Mouse (Mus musculus) 416B (cell line): ENCODE data around the gene Myo6.

Experiments
- DNase-seq: peaks from one replicate; pipeline ENCODE4 v3.0.0; 2011; ENCODE audit warnings: low read depth

Myo6 gene

DNA sequence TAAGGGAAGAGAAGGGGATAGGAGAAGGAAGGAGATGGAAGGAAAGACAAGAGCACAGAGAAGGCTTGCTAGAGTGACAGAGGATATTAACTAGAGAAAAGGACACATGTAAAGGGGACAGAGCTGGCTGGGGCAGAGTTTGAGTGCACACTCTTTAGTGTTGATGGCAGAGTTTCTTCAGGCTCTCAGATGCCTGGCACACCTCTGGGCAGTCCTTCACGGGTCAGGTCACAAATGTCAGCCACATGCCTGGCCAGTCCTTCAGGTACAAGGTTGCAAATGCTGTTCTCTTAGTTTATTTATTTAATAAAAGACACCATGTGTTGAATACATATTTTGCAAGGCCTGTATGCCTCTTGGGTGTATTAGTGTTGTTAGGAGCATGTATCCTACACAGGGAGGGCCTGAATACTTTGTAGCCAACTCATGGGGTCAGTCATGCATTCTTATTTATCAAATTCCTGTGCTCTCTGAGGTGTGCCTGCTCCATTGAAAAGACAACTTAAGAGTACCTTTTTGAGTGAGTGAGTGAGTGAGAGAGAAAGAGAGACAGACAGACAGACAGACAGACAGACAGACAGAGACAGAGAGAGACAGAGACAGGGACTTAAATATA is 72.5 kb downstream of the Myo6 start:
- no peak for DNase-seq

DNA sequence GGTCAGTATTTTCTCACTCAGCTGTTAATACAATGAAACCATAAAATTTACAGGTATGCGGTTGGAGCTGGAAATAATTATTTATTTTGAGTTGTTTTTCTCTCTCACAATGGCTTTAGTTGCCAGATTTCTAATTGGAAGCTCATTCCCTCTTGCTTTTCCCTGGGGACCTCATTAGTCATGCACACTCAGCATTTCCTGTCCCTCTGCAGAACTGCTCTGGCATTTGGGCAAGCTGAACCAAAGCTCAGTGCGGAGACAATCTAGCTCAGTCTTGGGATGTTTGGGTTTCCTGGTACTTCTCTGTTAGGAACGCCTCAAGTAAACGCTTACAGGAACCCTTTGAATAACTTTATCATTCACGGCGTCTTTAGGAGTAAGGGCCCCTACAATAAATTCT is 76.9 kb downstream of the Myo6 start:
- DNase-seq, result no peak

DNA sequence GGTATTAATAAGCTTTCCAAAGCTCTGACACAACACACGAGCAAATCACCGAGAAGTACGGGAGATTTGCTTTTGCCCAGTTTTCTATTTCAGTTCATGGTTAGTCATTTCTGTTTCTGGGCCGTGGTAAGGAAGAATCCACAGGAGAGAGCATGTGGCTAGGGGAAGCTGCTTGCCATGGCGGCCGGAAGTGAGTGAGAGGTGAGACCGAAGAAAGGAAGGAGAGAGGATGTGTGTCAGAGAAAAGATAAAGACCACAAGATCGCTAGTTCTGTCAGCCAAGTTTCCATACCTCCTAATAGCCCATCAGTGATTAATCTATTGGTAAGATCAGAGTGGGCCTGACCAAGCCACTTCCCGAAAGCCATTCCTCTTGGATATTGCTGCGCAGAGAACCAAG is 87.3 kb downstream of the Myo6 start:
- peak; percentile 97 for DNase-seq

DNA sequence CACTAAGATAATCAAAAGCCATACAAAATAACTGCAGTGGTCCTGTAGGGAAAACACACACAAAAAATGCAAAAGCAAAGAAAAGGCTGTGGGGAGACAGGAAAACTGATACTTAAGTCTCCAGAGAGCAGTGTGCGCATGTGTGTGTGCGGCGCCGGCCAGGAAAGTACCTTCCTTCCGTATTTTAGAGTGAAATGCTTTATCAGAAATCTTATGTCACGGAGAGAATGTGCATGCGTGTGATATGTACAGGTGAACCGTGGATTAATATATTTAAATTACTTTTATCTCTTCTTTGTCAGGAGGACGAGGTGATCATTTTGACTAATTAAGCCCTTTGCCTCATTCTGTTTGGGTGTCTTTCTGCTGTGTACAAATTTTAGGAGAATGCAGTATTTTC is 88.4 kb downstream of the Myo6 start:
- DNase-seq, result peak; percentile 77

DNA sequence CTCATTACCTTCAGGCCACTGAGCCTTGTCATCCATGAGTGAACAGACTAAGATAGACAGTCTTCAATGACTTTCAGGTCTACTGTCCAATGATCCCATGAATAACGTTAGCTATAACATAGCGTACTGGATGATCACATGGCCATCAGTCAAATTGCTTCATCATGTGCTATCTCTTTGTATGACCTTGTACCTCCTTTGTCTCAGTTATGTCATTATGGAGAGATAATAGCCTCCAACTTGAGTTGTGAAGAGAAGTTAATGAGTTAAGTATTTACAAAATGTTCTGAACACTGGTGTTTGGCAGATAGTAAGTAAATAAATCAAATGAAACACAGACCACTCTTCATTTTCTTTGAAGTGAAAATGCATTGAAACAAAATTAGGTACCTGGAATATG is 91.7 kb downstream of the Myo6 start:
- DNase-seq, result no peak

DNA sequence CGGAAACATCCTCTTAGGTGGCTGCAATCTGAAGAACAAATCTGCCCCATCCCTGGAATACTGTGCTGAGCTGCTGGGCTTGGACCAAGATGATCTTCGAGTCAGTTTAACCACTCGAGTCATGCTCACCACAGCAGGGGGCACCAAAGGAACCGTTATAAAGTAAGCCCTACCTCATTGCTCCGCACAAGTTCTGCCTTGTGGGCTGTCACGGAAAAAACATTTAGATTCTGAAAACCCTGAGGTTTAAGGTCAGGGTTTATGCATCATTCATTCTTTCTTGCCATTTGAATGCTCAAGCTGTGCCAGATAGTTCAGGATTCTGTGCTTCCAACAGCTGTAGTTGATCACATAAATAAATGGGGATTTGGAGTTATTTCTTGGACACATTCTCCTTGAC is 93.6 kb downstream of the Myo6 start:
- DNase-seq, result peak; percentile 83

DNA sequence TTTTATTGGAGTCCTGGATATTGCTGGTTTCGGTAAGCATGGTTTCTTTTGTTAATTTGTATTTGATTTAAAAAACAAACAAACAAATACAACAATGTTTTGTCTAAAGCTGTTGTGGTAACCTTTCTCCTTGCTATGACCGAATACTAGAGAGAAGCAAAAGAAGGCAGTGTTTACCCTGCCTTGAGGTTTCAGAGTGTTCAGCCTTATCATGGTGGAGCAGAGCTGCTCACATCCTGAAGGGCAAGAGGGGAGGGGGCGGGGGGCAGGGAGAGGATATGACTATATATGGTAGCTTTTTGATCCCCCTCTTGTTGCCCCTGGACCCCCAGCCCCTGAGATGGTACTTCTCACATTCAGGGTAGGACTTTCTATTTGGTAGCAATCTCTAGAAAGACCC is 96.1 kb downstream of the Myo6 start:
- DNase-seq, result peak; percentile 82

DNA sequence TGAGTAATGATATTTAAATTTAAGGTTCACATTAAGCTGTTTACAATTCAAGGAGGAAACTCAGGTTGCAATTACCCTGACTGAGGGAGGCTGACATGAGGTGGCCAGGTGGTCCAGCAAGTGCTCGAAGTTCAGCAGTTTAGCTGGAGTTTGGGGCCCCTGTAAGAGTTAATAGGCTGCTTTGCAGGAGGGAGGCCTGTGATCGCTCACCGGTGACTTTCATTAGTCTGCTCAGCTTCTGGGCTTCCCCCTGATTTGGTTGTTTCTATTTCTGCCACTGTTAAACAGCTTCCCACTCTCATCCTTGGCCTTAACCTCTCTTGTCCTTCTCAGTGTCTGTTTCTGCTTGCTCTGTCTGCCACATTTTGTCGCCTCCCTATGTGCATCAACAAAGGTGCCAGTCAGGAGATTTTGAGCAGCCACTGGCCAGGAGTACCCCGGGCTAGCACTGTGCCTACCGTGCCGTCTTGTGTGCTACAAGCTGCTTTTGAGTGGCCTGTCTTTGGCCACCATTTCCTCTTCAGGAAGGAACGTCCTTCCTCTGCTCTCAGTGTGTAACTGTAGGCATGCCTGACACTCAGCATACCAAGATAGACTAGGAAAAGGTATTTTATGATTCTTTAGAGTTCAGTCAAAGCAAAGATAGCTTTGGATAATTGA is 97.7 kb downstream of the Myo6 start:
- DNase-seq, result peak; percentile 64

DNA sequence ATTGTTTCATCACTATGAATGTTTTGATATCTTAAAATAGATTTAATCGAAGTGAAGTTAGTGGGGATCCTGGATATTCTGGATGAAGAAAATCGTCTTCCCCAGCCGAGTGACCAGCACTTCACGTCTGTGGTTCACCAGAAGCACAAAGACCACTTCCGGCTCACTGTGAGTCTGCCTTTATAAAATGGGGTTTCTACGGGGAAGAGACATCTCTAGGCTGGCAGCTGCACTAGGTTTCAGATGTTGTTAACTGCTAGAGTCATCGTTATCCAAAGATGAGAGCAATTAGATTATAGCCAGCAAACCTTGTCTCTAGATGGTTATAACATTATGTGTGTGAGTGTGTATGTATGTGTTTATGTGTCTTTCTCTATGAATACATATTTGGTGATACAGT is 101.3 kb downstream of the Myo6 start:
- DNase-seq, result no peak

DNA sequence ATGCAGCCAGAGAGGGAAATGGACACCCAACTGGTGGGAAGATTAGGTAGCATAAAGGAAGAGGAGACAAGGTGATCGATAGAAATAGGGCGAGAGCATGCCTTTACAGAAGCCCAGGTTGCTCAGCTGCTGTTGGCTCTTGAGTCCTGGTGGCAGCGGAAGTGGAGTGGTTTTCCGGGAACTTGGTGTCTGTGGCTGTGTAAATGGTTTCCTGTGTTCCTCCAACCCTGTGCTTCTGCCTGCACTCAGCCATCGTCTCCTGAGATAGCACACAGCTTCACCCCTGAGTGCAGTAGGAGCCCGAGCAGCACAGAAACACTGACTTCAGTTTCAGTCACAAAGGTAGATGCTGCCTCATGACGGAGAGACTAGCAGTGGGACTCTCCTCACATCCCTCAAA is 101.7 kb downstream of the Myo6 start:
- no peak for DNase-seq

DNA sequence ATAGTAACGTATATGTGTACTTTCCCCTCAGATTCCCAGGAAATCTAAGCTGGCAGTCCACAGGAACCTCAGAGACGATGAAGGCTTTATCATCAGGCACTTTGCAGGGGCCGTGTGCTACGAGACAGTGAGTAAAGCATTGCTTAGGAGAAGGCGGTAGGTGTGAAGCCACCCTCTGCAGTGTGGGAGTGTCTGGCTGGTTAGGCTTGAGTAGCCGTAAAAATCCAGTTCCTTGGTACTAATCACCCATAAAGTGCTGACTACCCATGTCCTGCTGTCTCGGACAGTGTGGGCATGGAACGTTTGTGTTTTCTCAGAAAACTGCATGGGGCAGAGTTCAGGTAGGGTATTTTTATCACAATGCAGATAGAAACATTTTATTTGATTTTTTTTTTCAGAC is 104.8 kb downstream of the Myo6 start:
- no peak for DNase-seq

DNA sequence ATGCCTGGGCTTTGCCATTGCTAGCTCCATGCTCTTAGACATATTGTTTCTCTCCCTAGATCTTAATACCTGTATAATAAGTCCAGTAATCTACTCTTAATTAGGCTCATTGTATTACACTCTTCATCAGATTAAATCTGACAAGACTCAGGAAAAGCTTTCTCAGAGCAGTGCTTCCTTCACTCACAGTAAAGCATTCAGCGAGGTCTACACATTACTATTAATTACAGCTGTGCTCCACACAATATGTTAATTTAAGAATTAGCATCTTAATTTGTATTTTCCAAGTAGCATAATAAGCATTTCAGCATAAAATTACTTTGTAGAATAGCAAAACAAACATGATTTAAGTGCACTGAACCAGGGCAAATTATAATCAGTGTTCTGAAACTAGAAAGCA is 108.1 kb downstream of the Myo6 start:
- no peak for DNase-seq

DNA sequence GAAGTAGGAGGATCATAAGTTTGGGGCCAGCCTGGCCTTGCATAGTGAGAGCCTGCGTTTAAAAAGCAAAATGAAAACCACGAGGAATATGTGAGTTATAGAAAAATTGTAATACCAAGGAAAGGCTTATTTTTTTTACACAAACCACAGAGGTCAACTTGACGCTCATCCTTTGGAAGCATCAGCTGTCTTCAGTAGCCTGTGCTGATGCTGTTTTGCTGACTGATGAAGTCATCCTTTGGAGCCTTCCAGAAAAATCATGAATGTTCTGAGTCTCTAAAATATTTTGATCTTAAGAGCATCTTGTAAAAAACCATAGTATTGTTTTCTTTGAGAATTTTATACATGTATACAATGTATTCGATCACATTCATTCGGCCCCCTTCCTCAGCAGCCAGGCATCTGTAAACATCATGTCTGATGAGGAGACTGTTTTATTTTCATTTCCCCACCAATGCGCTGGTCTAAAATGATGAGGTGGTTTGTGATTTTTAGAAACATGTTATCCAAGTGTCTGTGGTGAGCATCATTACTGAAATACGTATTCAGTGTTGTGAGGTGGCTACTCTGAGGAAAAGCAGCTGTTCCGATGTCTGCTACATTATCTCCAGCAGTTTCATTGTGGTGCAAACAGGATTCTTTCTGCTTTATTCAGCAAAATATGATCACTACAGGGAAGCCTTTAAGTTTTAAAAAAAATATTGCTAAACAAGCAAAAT is 110.4 kb downstream of the Myo6 start:
- no peak for DNase-seq

DNA sequence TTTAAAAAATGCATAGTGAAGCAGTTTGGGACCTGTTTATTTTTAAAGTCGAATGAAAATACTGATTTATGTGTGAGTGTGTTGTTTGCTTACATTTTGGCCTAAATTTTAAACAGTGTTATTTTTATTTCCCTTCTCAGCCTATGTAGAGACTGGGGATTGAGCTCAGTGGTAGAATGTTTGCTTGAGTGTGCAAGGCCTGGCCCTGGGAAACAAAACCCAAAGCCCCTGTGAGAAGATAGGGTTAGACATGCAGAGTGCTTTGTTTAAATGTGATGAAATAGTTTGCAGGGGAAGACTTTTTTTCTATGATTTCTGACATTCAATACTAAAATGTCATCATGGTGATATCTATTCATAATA is 110.9 kb downstream of the Myo6 start:
- DNase-seq, result no peak

DNA sequence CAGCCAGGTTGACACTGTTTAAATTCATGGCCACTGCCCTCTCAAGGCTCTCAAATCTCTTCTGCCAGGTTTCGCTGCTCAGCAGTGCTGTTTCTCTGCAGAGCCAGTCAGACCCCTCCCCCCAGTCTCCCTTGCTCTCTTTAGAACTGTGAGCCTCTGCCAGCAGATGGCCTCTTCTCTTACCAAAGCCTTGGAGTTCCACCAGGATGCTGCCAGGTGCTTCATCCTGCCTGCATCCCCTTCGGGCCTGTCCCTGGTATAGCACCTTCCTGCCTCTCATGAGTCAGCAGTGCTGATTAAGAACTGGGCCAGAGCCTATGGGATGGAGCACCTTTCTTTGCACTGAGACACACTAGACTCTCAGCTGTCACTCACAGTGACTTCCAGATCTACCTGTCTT is 112.3 kb downstream of the Myo6 start:
- DNase-seq, result no peak

DNA sequence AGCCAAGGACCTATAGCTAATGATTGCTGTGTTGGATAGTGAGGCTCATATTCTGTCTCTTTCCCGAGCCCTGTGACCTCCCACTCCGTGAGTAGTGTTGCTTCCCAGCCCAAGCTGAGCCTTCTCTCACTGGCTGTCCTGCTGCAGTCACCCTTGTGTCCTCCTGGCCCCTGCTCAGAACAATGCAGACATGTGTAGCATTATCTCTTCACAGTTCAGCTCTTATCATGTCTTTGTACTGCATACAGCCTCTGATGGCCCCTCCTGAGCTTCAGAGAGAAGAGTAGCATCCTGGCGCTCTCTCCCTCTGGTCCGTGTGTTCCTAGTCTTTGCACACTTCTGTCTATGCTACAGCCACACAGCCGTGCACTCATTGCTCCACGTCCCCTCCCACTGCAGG is 112.9 kb downstream of the Myo6 start:
- DNase-seq, result no peak

DNA sequence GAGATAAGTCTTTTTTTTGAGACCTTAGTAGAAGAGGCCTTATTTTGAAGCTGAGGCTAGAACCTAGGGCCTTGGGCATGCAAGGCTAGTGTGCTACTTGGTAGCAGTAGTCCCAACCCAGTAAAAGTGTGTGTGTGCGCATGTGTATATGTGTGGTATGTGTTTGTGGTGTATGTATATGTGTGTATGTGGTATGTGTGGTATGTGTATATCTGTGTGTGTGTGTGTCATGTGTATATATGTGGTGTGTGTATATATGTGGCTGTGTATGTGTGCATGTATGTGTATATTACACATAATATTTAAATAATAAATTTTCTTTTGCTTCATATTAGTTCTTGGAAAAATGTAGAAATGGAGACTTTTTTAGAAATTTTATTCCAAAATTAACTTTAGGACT is 115.9 kb downstream of the Myo6 start:
- no peak for DNase-seq

DNA sequence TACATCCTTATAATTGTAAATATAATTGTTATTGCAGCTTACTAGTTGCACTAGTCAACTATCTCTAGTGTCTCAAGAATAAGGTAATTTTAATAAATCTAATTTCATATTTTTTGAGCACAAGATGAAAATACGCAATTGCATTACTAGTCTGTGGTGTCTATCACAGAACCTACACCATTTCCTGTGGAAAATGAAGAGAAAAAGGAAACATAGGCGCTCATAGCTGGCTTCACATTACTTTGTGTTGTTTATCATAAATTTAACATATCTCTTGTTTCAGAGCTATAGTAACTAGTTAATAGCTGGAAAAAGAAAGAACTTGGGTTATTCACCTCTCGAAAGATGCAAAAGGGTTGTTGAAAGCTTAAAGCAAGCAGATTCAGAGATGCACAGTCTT is 117.6 kb downstream of the Myo6 start:
- no peak for DNase-seq

DNA sequence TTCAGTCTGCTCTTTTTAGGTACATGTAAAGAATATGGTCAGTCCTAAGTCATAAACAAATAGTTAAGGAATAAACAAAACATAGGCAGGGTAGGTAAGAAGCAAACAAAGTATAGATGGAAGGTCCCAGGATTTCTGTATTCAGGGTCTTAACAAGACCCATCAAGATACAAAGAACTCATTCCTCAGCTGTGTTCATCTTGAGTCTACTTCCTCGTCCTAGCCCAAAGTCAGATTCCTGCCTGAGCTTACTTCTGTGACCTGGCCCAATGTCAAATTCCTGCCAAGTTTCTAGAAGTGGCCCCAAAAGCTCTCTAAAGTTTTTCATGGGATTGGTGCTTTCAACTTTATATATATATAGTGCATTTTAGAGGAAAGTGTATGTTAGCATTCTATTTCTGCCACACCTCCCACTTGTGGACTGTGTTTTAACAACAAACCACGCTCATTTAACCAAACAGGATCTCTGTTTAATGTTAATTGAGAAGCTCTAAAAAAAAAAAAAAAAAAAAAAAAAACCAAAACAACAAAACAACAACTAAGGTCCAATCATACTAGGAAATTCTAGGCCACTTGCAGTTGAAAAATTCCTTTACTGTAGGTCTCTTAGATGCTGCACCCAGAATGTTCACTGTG is 119.8 kb downstream of the Myo6 start:
- DNase-seq, result no peak

DNA sequence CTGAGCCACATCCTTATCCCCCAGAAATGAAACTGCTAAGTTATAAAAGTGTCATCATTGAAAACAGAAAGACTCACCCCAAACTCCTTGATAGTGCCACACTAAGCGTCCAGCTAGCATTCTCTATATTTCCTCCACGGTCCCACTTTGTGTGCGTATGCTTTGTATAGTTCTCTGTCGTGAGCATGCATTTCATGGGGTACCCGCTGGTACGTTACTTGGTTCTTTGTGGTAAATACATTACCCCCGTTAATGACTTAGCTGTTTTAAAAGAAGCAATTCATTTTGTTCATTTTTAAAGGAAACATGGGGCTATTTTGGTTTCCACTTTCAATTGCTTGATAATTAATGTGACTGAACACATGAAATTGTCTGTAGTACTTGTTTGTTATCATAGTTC is 122.0 kb downstream of the Myo6 start:
- no peak for DNase-seq

DNA sequence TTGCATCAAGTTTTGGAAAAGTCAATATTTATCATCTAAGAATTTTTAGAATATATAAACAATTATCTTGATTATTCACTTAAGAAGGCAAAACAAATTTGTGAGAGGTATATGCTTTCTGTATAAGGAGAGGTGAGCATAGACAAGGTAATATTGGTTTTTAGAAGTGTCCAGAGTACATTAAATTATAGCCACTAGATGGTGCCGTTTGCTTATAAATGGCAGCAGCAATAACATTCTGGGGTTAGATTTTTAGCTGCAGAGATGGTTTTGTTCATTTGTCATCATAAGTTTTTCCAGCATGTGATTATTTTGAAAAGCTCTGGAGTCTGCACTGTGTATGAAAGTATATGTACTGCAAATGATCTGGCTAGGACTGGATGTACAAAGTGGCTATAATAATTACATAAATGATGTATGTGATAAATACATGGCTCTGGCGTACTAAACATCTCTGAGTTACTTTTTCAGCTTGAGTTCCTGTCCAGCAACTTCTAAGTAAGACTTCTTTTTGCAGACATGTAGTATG is 128.3 kb downstream of the Myo6 start:
- peak; percentile 79 for DNase-seq

DNA sequence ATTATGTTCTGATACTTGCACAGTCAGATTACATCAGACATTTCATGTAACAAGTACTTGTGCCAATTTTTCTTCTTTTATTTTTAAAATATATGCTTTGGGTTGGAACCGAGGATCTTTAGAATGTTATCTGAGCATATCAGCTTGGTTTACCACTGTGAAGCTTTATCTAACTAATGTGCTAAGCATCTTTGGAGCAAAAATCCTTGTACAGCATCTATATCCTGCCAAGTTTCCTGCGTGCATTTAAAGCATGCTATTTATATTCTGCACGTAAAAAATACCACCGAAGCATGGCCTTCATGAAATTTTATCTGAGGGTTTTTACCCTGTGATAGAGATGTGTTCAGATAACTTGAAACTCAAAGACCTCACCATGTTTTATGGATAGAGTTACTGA is 131.3 kb downstream of the Myo6 start:
- DNase-seq, result peak; percentile 76

DNA sequence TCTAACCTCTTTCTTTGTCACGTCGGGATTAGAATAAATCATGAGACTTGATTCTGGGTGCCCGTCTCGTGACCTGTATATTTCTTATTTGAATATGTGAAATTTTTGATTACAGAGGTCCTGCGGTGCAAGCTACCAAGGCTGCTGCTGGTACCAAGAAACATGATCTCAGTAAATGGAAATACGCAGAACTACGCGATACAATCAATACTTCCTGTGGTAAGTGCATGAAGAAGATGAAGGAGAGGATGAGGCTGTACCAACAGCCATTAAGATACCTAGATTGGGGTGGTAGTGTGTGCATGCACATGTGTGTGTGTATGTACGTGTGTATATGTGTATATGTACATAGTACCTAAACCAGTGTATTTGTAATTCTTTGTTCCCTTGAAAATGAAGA is 134.2 kb downstream of the Myo6 start:
- no peak for DNase-seq
